Mouse (Mus musculus) liver, embryonic 18 days (tissue): ENCODE data around the gene Iqcf6. TPM values are rescaled to one million over a fixed set of nuclear protein-coding genes. Genes with fewer than 3 reads are reported as not detected.

Experiments
- polyA plus RNA-seq: library from polyadenylated mRNA; depleted of rRNA; stranded (reverse); fragments of >200 nt; gene quantifications from 2 replicates; pipeline ENCODE4 v1.2.3, GENCODE M21; 2012; rRNA removed

Gene Iqcf6
- not detected in 2 replicates for polyA plus RNA-seq

GRCm38 (mm10) chr9:106626282-106626681 is at the start of gene Iqcf6:
Gene Iqcf6 (plus strand): TSS chr9:106626582.

GRCm38 (mm10) chr9:106655884-106656720 is 29.7 kb downstream of the Iqcf6 start, which contains the start of gene Grm2:
Gene Grm2 (minus strand): TSS chr9:106656082.

Other genes with a start within 250 kb of the Iqcf6 start
- 591 and 692 TPM in 2 replicates for gene Rpl29, start 197.1 kb upstream of the Iqcf6 start, polyA plus RNA-seq
- 13.8 and 13.9 TPM in 2 replicates for gene Acy1, start 188.3 kb upstream of the Iqcf6 start, polyA plus RNA-seq
- 40.9 and 44.3 TPM in 2 replicates for gene Abhd14b, start 179.1 kb upstream of the Iqcf6 start, polyA plus RNA-seq
- gene Abhd14a, start 178.9 kb upstream of the Iqcf6 start, polyA plus RNA-seq = 22.0 and 23.5 TPM in 2 replicates
- 6.5 and 8.3 TPM in 2 replicates for gene Pcbp4, start 173.3 kb upstream of the Iqcf6 start, polyA plus RNA-seq
- 0.03 TPM in 1 of 2 replicates, not detected in the other for gene Gpr62, start 160.6 kb upstream of the Iqcf6 start, polyA plus RNA-seq
- 11.6 and 12.3 TPM in 2 replicates for gene Rrp9, start 150.6 kb upstream of the Iqcf6 start, polyA plus RNA-seq
- gene Parp3, start 149.6 kb upstream of the Iqcf6 start, polyA plus RNA-seq = 2.6 and 2.9 TPM in 2 replicates
- not detected in 2 replicates for gene Iqcf1, start 126.6 kb upstream of the Iqcf6 start, polyA plus RNA-seq
- 0.19 TPM in 1 of 2 replicates, not detected in the other for gene Iqcf5, start 112.0 kb upstream of the Iqcf6 start, polyA plus RNA-seq
- gene Iqcf3, start 65.0 kb upstream of the Iqcf6 start, polyA plus RNA-seq = not detected in 2 replicates
- not detected in 2 replicates for gene Iqcf4, start 55.6 kb upstream of the Iqcf6 start, polyA plus RNA-seq
- gene Grm2, start 29.5 kb downstream of the Iqcf6 start, polyA plus RNA-seq = not detected in 2 replicates
- 16.3 and 18.2 TPM in 2 replicates for gene Tex264, start 59.3 kb downstream of the Iqcf6 start, polyA plus RNA-seq
- gene Rad54l2, start 162.6 kb downstream of the Iqcf6 start, polyA plus RNA-seq = 2.3 and 2.8 TPM in 2 replicates
- gene Dcaf1, start 195.3 kb downstream of the Iqcf6 start, polyA plus RNA-seq = 8.5 and 9.3 TPM in 2 replicates